Mouse (Mus musculus) small intestine, adult 10 weeks (tissue): ENCODE results near the gene Tmprss6. TPM values are rescaled to one million over a fixed set of nuclear protein-coding genes. Genes with fewer than 3 reads are reported as not detected.

Experiments
- polyA plus RNA-seq: library from polyadenylated mRNA; stranded (reverse); fragments of 350-450 nt; fragmentation: Illumina TruSeq; extraction: RNeasy Lipid Tissue Mini Kit (QIAGEN cat#74804); gene quantifications from one replicate; pipeline ENCODE4 v1.2.3, GENCODE M21; 2014; ENCODE audit warnings: low replicate concordance

Gene Tmprss6
- polyA plus RNA-seq: not detected

GRCm38 (mm10) chr15:78468379-78468937 lies at the start of gene Tmprss6:
Gene Tmprss6 (minus strand): TSS chr15:78468634.

DNA sequence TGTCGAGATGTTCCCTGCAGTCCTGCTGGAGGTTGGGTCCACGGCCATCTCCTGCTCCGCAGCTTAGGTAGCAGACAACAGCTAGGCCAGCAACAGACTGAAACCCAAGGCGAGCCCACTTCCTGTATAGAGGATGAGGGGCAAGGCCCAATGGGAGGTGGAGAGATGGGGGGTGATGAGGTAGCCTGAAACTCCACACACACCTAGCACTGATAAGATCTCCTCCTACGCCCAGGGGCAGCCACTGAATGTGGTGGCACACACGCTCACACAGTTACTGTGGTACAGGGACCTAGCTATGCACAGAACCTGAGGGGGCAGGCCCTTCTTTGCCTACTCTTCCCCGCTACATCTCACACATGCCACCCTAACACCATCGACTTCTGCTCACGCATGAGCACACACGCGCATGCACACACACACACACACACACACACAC lies 26.6 kb upstream of the Tmprss6 start, which contains the start of gene Il2rb:
TSS of gene Il2rb (minus strand) at position 304 of the 439 bp plus-strand sequence.

GRCm38 (mm10) chr15:78428391-78429138 lies 39.9 kb downstream of the Tmprss6 start, which contains the start of gene Kctd17:
Gene Kctd17 (plus strand): TSS chr15:78428564.

GRCm38 (mm10) chr15:78406293-78406934 lies 62.0 kb downstream of the Tmprss6 start, which contains the start of gene Mpst:
Gene Mpst (plus strand): TSS chr15:78406416.

DNA sequence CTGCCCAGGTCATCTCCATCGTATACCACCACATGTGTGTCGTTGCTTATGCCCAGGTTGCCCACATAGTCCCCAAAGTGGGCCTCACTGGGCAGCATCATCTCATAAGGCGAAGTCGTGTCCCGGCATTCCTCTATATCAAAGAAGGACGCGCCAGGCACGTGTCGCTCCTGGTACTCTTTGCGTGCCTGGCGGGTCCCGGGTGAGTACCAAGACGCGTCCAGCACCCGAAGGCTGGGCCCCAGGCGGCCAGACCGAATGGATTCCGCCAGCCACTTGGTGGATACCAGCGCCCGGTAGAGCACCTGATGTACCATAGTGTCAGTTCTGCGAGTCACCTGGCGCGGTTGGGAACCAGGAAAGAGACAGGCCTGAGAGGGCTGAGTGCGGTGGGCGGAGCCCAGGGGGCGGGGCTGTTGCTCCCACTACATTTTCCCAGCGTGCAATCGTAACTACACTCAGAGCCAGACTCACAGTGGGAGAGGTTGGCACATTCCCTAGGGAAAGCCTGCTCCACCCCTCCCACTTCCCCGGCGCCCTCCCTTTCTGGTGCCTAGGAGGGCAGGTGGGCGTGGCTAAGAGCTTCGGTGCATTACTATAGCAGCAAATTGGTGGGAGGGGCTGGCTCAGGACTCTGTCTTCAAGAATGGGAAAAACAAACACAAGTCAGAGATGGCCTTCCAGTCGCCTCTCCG lies 62.8 kb downstream of the Tmprss6 start, which contains the start of gene Tst:
TSS of gene Tst (minus strand) at position 391 of the 695 bp plus-strand sequence.

GRCm38 (mm10) chr15:78395478-78395962 lies 72.9 kb downstream of the Tmprss6 start, which contains the start of gene Tex33:
Gene Tex33 (minus strand): TSS chr15:78395912.

Other genes with a start within 250 kb of the Tmprss6 start
- 0.48 TPM for gene Ncf4, start 223.8 kb downstream of the Tmprss6 start, polyA plus RNA-seq
- 1.2 TPM for gene Csf2rb2, start 162.9 kb downstream of the Tmprss6 start, polyA plus RNA-seq
- 2.9 TPM for gene Csf2rb, start 142.9 kb downstream of the Tmprss6 start, polyA plus RNA-seq
- gene Tex33, start 72.7 kb downstream of the Tmprss6 start, polyA plus RNA-seq: not detected
- gene Tst, start 62.7 kb downstream of the Tmprss6 start, polyA plus RNA-seq: 0.33 TPM
- gene Mpst, start 62.2 kb downstream of the Tmprss6 start, polyA plus RNA-seq: not detected
- not detected for gene Kctd17, start 40.1 kb downstream of the Tmprss6 start, polyA plus RNA-seq
- 0.93 TPM for gene Il2rb, start 26.6 kb upstream of the Tmprss6 start, polyA plus RNA-seq
- 0.93 TPM for gene C1qtnf6, start 62.8 kb upstream of the Tmprss6 start, polyA plus RNA-seq
- not detected for gene Sstr3, start 76.1 kb upstream of the Tmprss6 start, polyA plus RNA-seq
- 1.7 TPM for gene Rac2, start 104.1 kb upstream of the Tmprss6 start, polyA plus RNA-seq
- 1.2 TPM for gene Cyth4, start 128.4 kb upstream of the Tmprss6 start, polyA plus RNA-seq